Mouse (Mus musculus) duodenum, adult 2 months (tissue): ENCODE measurements around the gene Ube2cbp. TPM values are rescaled to one million over a fixed set of nuclear protein-coding genes. Genes with fewer than 3 reads are reported as not detected.

Source experiments
- polyA plus RNA-seq: library from polyadenylated mRNA; depleted of rRNA; stranded (reverse); fragments of >200 nt; gene quantifications from 2 replicates; pipeline ENCODE4 v1.2.3, GENCODE M21; 2012; ENCODE audit warnings: low replicate concordance; rRNA removed

Gene Ube2cbp
- polyA plus RNA-seq = 0.28 and 1.4 TPM in 2 replicates

GRCm38 (mm10) chr9:86464151-86465105 lies at the start of gene Ube2cbp:
Ube2cbp (minus strand) TSS chr9:86464950.

DNA sequence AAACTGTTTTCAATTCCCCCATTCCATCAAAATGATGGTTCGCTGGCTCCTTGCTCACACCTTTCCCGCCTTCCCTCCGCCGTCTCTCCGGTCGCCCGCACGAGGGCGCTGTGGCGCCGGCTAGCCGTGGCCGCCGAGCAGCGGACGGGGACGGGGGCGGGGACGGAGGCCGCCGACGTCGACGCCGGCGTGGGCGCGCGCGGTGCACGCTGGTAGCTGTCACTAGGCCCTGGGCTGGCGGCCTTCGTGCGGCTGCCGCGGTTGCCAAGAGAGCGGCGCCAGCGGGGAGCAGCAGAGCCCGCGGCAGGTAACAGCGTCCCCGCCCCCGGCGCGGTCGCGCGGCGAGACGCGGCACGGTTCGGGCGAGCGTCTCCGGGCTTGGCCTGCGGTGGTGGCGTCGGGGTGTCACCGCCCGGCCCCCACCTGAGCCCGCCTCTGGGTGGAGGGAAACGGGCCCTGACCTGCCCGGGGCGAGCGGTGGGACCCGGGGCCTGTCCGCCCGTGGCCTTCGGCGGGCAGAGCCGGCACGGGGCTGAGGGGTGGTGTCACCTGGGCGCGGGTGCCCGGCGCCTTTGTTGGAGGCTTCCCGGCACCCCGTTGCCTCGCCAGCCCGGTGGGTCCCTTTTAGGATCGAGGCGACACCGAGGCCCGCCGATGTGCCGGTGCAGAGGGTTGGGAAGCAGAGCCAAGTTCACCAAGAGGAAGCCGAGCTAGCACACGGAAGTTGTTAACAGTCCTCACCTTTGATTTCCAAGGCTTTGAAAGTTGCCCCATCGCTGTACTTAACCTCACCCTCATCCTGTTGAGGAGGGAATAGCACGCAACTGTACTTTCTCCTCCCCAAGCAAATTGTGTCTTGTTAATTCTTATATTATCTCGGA lies 2.5 kb upstream of the Ube2cbp start, which contains the start of gene Dop1a:
Dop1a (plus strand) TSS at position 165 of the 881 bp plus-strand sequence.

Other genes starting within 250 kb of the Ube2cbp start
- gene Dop1a, start 2.2 kb upstream of the Ube2cbp start, polyA plus RNA-seq = 2.2 and 2.7 TPM in 2 replicates
- gene Pgm3, start 106.9 kb upstream of the Ube2cbp start, polyA plus RNA-seq = 2.5 and 3.6 TPM in 2 replicates
- gene Rwdd2a, start 107.0 kb upstream of the Ube2cbp start, polyA plus RNA-seq = 0.93 and 1.3 TPM in 2 replicates
- gene Me1, start 231.0 kb upstream of the Ube2cbp start, polyA plus RNA-seq = 10.5 and 33.7 TPM in 2 replicates